Mouse (Mus musculus) kidney, embryonic 16.5 days (tissue): ENCODE results near the gene Chm. TPM values are rescaled to one million over a fixed set of nuclear protein-coding genes. Genes with fewer than 3 reads are reported as not detected.
"Not testable (repeated sequence)": the region's sequence is repeated elsewhere in the genome, so short reads cannot be mapped to it uniquely, and the experiment has no call there.

Source experiments
- ATAC-seq: fragments of 200-750 bp; cut with Nextera tagmentation; 2 replicates; pipeline ENCODE4 v1.8.0; 2017; ENCODE audit warnings: moderate TSS enrichment; ENCODE audit not compliant: low FRiP score, low TSS enrichment
- H3K27ac ChIP-seq: fragments of 300-500 bp; sonication (generic); 2 replicates; pipeline ENCODE4 v1.5.1; 2014; ENCODE audit warnings: low read length
- H3K27me3 ChIP-seq: fragments of 300-500 bp; sonication (generic); 2 replicates; pipeline ENCODE4 v1.6.1; 2014; ENCODE audit warnings: low read length, control low read depth, mixed read lengths; ENCODE audit not compliant: insufficient read depth
- H3K36me3 ChIP-seq: fragments of 300-500 bp; sonication (generic); 2 replicates; pipeline ENCODE4 v1.6.1; 2014; ENCODE audit warnings: low read length, control low read depth, mixed read lengths; ENCODE audit not compliant: insufficient read depth
- H3K4me1 ChIP-seq: fragments of 300-500 bp; sonication (generic); 2 replicates; pipeline ENCODE4 v1.6.1; 2014; ENCODE audit warnings: low read length, control low read depth, mixed read lengths; ENCODE audit not compliant: insufficient read depth
- H3K4me2 ChIP-seq: fragments of 300-500 bp; sonication (generic); replicated peaks from 2 replicates; pipeline ENCODE4 v1.6.1; 2014; ENCODE audit warnings: low read depth, low read length
- H3K4me3 ChIP-seq: fragments of 300-500 bp; sonication (generic); 2 replicates; pipeline ENCODE4 v1.5.1; 2014; ENCODE audit warnings: mild to moderate bottlenecking, low read length
- H3K9ac ChIP-seq: fragments of 300-500 bp; sonication (generic); replicated peaks from 2 replicates; pipeline ENCODE4 v1.6.1; 2014; ENCODE audit warnings: low read length
- H3K9me3 ChIP-seq: fragments of 300-500 bp; sonication (generic); 2 replicates; pipeline ENCODE4 v1.6.1; 2016; ENCODE audit warnings: low read length, control low read depth
- WGBS: fragments of 180-500 bp; shearing (Covaris S2); extraction: QIAGEN DNeasy Blood & Tissue Kit; methylation state at CpG from one replicate; pipeline ENCODE4 v1.1.7; 2014; 5-methylcytosine and 5-hydroxymethylcytosine counted together
- polyA plus RNA-seq: library from polyadenylated mRNA; unstranded; fragments of >200 nt; fragmentation: Nextera tagmentation; extraction: Ambion mirVana; gene quantifications from 2 replicates; pipeline ENCODE4 v1.2.1, GENCODE M21; 2015

Chm gene
- 13.2 and 15.0 TPM in 2 replicates for polyA plus RNA-seq

- 13% methylated on average over 21 of the region's 21 CpGs for WGBS
Measured at GRCm38 (mm10) chrX:113185230-113185985, at the start of gene Chm. Chm (minus strand) TSS chrX:113185517.

GRCm38 (mm10) chrX:113193901-113194300 lies 8.6 kb upstream of the Chm start:
- ATAC-seq: no peak
- H3K27me3 ChIP-seq: no peaks in the 10 kb centered on the region
- H3K4me3 ChIP-seq: no peak overlapping the region
- WGBS: 44% methylated on average over 2 of the region's 2 CpGs
- H3K9ac ChIP-seq: no peak overlapping the region
- no peaks in the 10 kb centered on the region for H3K36me3 ChIP-seq
- H3K4me2 ChIP-seq: no peak overlapping the region
- no peak overlapping the region for H3K27ac ChIP-seq
- H3K4me1 ChIP-seq: no peaks in the 10 kb centered on the region
- H3K9me3 ChIP-seq: no peaks in the 10 kb centered on the region

More at GRCm38 (mm10) chrX:113185230-113185985, at the start of gene Chm:
- H3K27ac ChIP-seq: peak within 1 kb of the TSS; percentile 67
- H3K9me3 ChIP-seq: no peaks in the 10 kb centered on the region
- H3K27me3 ChIP-seq: no peaks in the 10 kb centered on the region
- H3K4me2 ChIP-seq: peak within 1 kb of the TSS; percentile 54
- H3K4me3 ChIP-seq: peak within 1 kb of the TSS; percentile 62
- H3K36me3 ChIP-seq: no peaks in the 10 kb centered on the region
- H3K4me1 ChIP-seq: no peaks in the 10 kb centered on the region
- peak; percentile 97 for ATAC-seq
- peak within 1 kb of the TSS; percentile 61 for H3K9ac ChIP-seq

- H3K9me3 ChIP-seq: no peaks in the 10 kb centered on the region
- H3K4me2 ChIP-seq: peak overlapping the region; percentile 54
- 22% methylated on average over 17 of the region's 17 CpGs for WGBS
- peak overlapping the region; percentile 67 for H3K27ac ChIP-seq
- H3K9ac ChIP-seq: peak overlapping the region; percentile 61
- no peaks in the 10 kb centered on the region for H3K4me1 ChIP-seq
- no peaks in the 10 kb centered on the region for H3K27me3 ChIP-seq
- no peaks in the 10 kb centered on the region for H3K36me3 ChIP-seq
- ATAC-seq: no peak; the same call in 1 of the 2 replicates
- H3K4me3 ChIP-seq: peak overlapping the region; percentile 62
Measured at GRCm38 (mm10) chrX:113184569-113185229, 618 bp downstream of the Chm start.

- H3K4me1 ChIP-seq, H3K9ac ChIP-seq, H3K4me2 ChIP-seq, H3K9me3 ChIP-seq, H3K27ac ChIP-seq, H3K36me3 ChIP-seq, H3K4me3 ChIP-seq, H3K27me3 ChIP-seq, ATAC-seq: not testable (repeated sequence)
- 96% methylated on average over 4 of the region's 4 CpGs for WGBS
Measured at GRCm38 (mm10) chrX:113180856-113181255, 4.5 kb downstream of the Chm start.

GRCm38 (mm10) chrX:113172766-113173165 lies 12.6 kb downstream of the Chm start:
- 64% methylated on average over 2 of the region's 2 CpGs for WGBS

GRCm38 (mm10) chrX:113172271-113172670 lies 13.0 kb downstream of the Chm start:
- no peaks in the 10 kb centered on the region for H3K4me1 ChIP-seq
- WGBS: 68% methylated on average over 1 of the region's 1 CpGs
- H3K4me3 ChIP-seq: no peak overlapping the region
- ATAC-seq: no peak
- no peaks in the 10 kb centered on the region for H3K27me3 ChIP-seq
- no peak overlapping the region for H3K9ac ChIP-seq
- no peaks in the 10 kb centered on the region for H3K36me3 ChIP-seq
- no peak overlapping the region for H3K4me2 ChIP-seq
- no peaks in the 10 kb centered on the region for H3K9me3 ChIP-seq
- H3K27ac ChIP-seq: no peak overlapping the region

More at GRCm38 (mm10) chrX:113172766-113173165, 12.6 kb downstream of the Chm start:
- no peak overlapping the region for H3K9ac ChIP-seq
- H3K4me1 ChIP-seq: no peaks in the 10 kb centered on the region
- no peak overlapping the region for H3K27ac ChIP-seq
- H3K4me2 ChIP-seq: no peak overlapping the region
- ATAC-seq: no peak
- no peak overlapping the region for H3K4me3 ChIP-seq
- H3K9me3 ChIP-seq: no peaks in the 10 kb centered on the region
- H3K27me3 ChIP-seq: no peaks in the 10 kb centered on the region
- H3K36me3 ChIP-seq: no peaks in the 10 kb centered on the region

GRCm38 (mm10) chrX:113160268-113160860 lies 25.0 kb downstream of the Chm start:
- no peak overlapping the region for H3K4me3 ChIP-seq
- H3K27me3 ChIP-seq: no peaks in the 10 kb centered on the region
- no peaks in the 10 kb centered on the region for H3K9me3 ChIP-seq
- no peak overlapping the region for H3K4me2 ChIP-seq
- no peaks in the 10 kb centered on the region for H3K4me1 ChIP-seq
- no peak overlapping the region for H3K27ac ChIP-seq
- ATAC-seq: no peak
- 0 out of 2 replicates have a peak, but pooled peaks cover 3% of the 10 kb centered on the region for H3K36me3 ChIP-seq
- 62% methylated on average over 3 of the region's 3 CpGs for WGBS
- H3K9ac ChIP-seq: no peak overlapping the region

GRCm38 (mm10) chrX:113084171-113084570 lies 101.1 kb downstream of the Chm start:
- no peak overlapping the region for H3K27ac ChIP-seq
- no peak for ATAC-seq
- H3K4me1 ChIP-seq: no peaks in the 10 kb centered on the region
- 76% methylated on average over 2 of the region's 2 CpGs for WGBS
- H3K4me2 ChIP-seq: no peak overlapping the region
- no peaks in the 10 kb centered on the region for H3K27me3 ChIP-seq
- H3K9ac ChIP-seq: no peak overlapping the region
- H3K36me3 ChIP-seq: no peaks in the 10 kb centered on the region
- no peaks in the 10 kb centered on the region for H3K9me3 ChIP-seq
- no peak overlapping the region for H3K4me3 ChIP-seq

- Histone ChIP-seq H3K9ac (no peak overlapping the region), H3K4me2 (no peak overlapping the region), H3K27ac (no peak overlapping the region), H3K27me3 (no peaks in the 10 kb centered on the region), H3K4me1 (no peaks in the 10 kb centered on the region), H3K9me3 (no peaks in the 10 kb centered on the region), H3K4me3 (no peak overlapping the region), H3K36me3 (no peaks in the 10 kb centered on the region)
- no peak for ATAC-seq
- 96% methylated on average over 2 of the region's 2 CpGs for whole genome bisulfite sequencing
Measured at GRCm38 (mm10) chrX:113076053-113076452, 109.3 kb downstream of the Chm start.
